Mouse (Mus musculus): ENCODE results near the gene Vmn1r137.
"Not testable (repeated sequence)": the region's sequence is repeated elsewhere in the genome, so short reads cannot be mapped to it uniquely, and the experiment has no call there.

The Vmn1r137 gene

DNA sequence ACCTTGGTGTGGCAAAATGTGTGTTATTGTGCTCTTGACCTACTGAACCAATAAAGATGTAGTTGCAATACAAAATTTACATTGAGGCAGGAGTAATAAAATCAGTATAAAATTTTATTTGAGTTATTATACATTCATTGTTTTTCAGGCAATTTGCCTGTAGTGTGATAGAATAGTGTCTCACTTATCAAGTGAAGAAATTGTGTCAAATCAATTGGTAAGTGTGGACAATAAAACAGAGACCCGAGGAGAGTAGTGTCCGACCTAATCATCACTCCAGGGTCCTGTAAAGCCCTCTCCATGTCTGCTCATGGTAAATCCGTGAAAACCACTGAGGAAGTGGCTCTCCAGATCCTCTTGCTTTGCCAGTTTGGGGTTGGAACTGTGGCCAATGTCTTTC lies at the start of gene Vmn1r137:
TSS of gene Vmn1r137 (plus strand) at position 301 of the 400 bp plus-strand sequence.
- DNase-seq (ENCODE audit: low spot score): not testable (repeated sequence)

DNA sequence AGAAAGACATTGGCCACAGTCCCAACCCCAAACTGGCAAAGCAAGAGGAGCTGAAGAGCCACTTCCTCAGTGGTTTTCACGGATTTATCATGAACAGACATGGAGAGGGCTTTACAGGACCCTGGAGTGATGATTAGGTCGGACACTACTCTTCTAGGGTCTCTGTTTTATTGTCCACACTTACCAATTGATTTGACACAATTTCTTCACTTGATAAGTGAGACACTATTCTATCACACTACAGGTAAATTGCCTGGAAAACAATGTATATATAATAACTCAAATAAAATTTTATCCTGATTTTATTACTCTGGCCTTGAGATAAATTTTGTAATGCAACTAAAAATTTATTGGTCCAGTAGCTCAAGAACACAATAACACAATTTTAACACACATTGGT lies 34.4 kb downstream of the Vmn1r137 start, which contains the start of gene Vmn1r138:
TSS of gene Vmn1r138 (minus strand) at position 101 of the 400 bp plus-strand sequence.
- not testable (repeated sequence) for DNase-seq (ENCODE audit: low spot score)
